Mouse (Mus musculus) limb, embryonic 13.5 days (tissue): ENCODE results near the gene Ptgfrn. TPM values are rescaled to one million over a fixed set of nuclear protein-coding genes. Genes with fewer than 3 reads are reported as not detected.

ENCODE experiments used
- polyA plus RNA-seq: library from polyadenylated mRNA; unstranded; fragments of >200 nt; fragmentation: Nextera tagmentation; extraction: Ambion mirVana; gene quantifications from 2 replicates; pipeline ENCODE4 v1.2.1, GENCODE M21; 2015

The Ptgfrn gene
- polyA plus RNA-seq, 1 experiment from 2014 or later, result 6.7 TPM

Other genes with a start within 250 kb of the Ptgfrn start
- gene Trim45, start 188.1 kb downstream of the Ptgfrn start, polyA plus RNA-seq, result 6.9 and 7.3 TPM in 2 replicates
- 16.8 and 17.5 TPM in 2 replicates for gene Ttf2, start 140.6 kb downstream of the Ptgfrn start, polyA plus RNA-seq
- 0.11 TPM in 1 of 2 replicates, not detected in the other for gene Cd101, start 80.7 kb downstream of the Ptgfrn start, polyA plus RNA-seq
- not detected in 2 replicates for gene Cd2, start 177.7 kb upstream of the Ptgfrn start, polyA plus RNA-seq